In the genomic region with DNA sequence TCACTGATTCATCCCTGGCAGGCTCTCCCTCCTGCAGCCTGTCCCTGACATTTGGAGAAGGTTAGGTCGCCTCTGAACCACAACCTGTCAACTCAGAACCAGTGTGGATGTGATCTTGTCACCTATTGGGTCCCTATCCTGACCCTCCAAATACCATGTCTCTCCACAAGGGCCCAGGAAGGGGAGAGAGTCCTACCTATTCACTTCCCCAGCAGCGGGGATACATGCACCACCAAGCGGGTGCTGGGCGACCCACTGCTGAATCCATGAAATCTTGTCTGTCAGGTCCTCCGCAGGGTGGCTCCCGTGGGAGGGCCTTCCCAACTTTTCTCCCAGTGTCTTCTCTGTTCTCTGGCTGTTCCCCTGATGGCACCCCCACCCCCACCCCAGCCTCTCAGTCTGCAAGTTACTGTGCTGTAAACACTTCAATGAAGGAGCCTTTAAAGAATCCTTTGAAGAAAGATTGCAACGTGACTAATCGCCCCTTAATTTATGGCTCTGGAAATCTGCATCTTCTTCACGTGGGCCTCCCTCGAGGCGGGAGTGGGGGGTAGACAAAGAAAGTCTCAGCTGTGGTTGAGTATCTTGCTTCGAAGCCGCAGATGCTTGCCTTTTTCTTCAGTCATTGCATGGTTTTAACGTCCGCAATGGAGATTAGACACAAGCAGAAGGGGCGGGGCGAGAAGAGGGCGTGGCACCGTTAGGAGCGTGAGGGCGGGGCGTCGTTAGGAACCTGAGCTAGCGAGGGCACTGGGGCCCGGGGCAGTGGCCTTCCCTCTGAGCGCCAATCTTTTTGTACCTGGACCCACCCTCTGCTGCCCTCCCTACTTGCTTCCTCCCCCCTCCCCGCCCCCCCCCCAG, we compare ENCODE assay signal across 8 mouse cellular contexts.
DNase-seq lines count a peak whose midpoint lies in the region; ATAC-seq and TF ChIP-seq lines count a peak whose summit lies in the region.

No protein-coding gene starts in this region.

- H3K27ac ChIP-seq in forebrain, embryonic 15.5 days (replicated peaks), result peak overlapping the region; percentile 35; the same call in 1 of the 2 replicates
- no peak overlapping the region for H3K27ac ChIP-seq in intestine, embryonic 15.5 days
- no peak overlapping the region for H3K27ac ChIP-seq in liver, embryonic 12.5 days

- H3K9ac ChIP-seq in forebrain, embryonic 15.5 days (replicated peaks), result peak overlapping the region; percentile 37
- peak overlapping the region; percentile 33 for H3K9ac ChIP-seq in intestine, embryonic 15.5 days
- no peak overlapping the region for H3K9ac ChIP-seq in liver, embryonic 12.5 days

- H3K36me3 ChIP-seq in forebrain, embryonic 15.5 days, result no peaks in the 10 kb centered on the region
- H3K36me3 ChIP-seq in intestine, embryonic 15.5 days, result no peaks in the 10 kb centered on the region
- no peaks in the 10 kb centered on the region for H3K36me3 ChIP-seq in liver, embryonic 12.5 days
- no peaks in the 10 kb centered on the region for H3K36me3 ChIP-seq in myocyte (ENCODE audit: control insufficient read depth, insufficient read depth)

- no peaks in the 10 kb centered on the region for H3K79me2 ChIP-seq in myocyte (ENCODE audit: control insufficient read depth, insufficient read depth)

- H3K4me1 ChIP-seq in forebrain, embryonic 15.5 days, result peaks cover 13% of the 10 kb centered on the region
- peaks cover 11% of the 10 kb centered on the region for H3K4me1 ChIP-seq in intestine, embryonic 15.5 days (replicated peaks)
- peaks cover 8% of the 10 kb centered on the region for H3K4me1 ChIP-seq in liver, embryonic 12.5 days

- H3K27me3 ChIP-seq in forebrain, embryonic 15.5 days, result no peaks in the 10 kb centered on the region
- no peaks in the 10 kb centered on the region for H3K27me3 ChIP-seq in intestine, embryonic 15.5 days (replicated peaks)
- peaks cover 66% of the 10 kb centered on the region for H3K27me3 ChIP-seq in liver, embryonic 12.5 days (replicated peaks)
- no peaks in the 10 kb centered on the region for H3K27me3 ChIP-seq in myocyte (ENCODE audit: control insufficient read depth, insufficient read depth, insufficient read length)

- peak; percentile 87 for ATAC-seq in forebrain, embryonic 15.5 days (replicated peaks)
- peak; percentile 92 for ATAC-seq in intestine, embryonic 15.5 days
- ATAC-seq in liver, embryonic 12.5 days, result 0 out of 2 replicates have a peak, but pooled peaks have one; percentile 35

- peak overlapping the region; percentile 59 for H3K4me2 ChIP-seq in forebrain, embryonic 15.5 days (replicated peaks)
- peak overlapping the region; percentile 76 for H3K4me2 ChIP-seq in intestine, embryonic 15.5 days (replicated peaks)
- peak overlapping the region; percentile 42 for H3K4me2 ChIP-seq in liver, embryonic 12.5 days
- H3K4me2 ChIP-seq in myocyte (ENCODE audit: low read depth), result peak overlapping the region; percentile 64

- H3K9me3 ChIP-seq in forebrain, embryonic 15.5 days, result no peaks in the 10 kb centered on the region
- no peaks in the 10 kb centered on the region for H3K9me3 ChIP-seq in intestine, embryonic 15.5 days
- H3K9me3 ChIP-seq in liver, embryonic 12.5 days (replicated peaks), result no peaks in the 10 kb centered on the region

- H3ac ChIP-seq in myocyte (ENCODE audit: control insufficient read depth, insufficient read length), result no peak overlapping the region

- 2% methylated on average over 26 of the region's 27 CpGs for WGBS in forebrain, embryonic 15.5 days
- 2% methylated on average over 27 of the region's 27 CpGs for WGBS in intestine, embryonic 15.5 days
- 4% methylated on average over 27 of the region's 27 CpGs for WGBS in liver, embryonic 12.5 days (ENCODE audit: insufficient replicate concordance)

- peak; percentile 32 for TF ChIP-seq POLR2A in myocyte (IDR thresholded peaks at IDR 0.05; ENCODE audit: insufficient read length, low read depth)

- peak overlapping the region; percentile 42 for H3K4me3 ChIP-seq in forebrain, embryonic 15.5 days
- H3K4me3 ChIP-seq in intestine, embryonic 15.5 days (replicated peaks), result peak overlapping the region; percentile 35
- 0 out of 2 replicates have a peak overlapping the region, but pooled peaks have one; percentile 16 for H3K4me3 ChIP-seq in liver, embryonic 12.5 days
- peak overlapping the region; percentile 9 for H3K4me3 ChIP-seq in myocyte

- DNase-seq in heart, adult 18-20 months, result peak; percentile 16 to 45
- DNase-seq in heart, adult 11 months, result no peak
- peak; percentile 69 for DNase-seq in brain, adult 2 months (ENCODE audit: low read depth, low spot score)
- DNase-seq in thymus, adult 18-20 months, result peak; percentile 13 to 23

TF ChIP-seq in myocyte, 11 proteins besides CTCF, POLR2A, EP300 and RAD21:
- TF ChIP-seq POLR2AphosphoS2 (IDR thresholded peaks at IDR 0.05; ENCODE audit: insufficient read length, low read depth) (no peak), MYOD1 (IDR thresholded peaks at IDR 0.05; ENCODE audit: control insufficient read depth in 1 of 3, insufficient read length in 2 of 3, low read depth in 2 of 3) (no peak), MYOG (IDR thresholded peaks at IDR 0.05; ENCODE audit: control insufficient read depth in 1 of 3, insufficient read depth in 1 of 3, insufficient read length in 2 of 3, low read depth in 2 of 3) (no peak), USF1 (IDR thresholded peaks at IDR 0.05; ENCODE audit: low read depth) (peak; percentile 8), TCF3 (IDR thresholded peaks at IDR 0.05; ENCODE audit: insufficient read length, low read depth) (no peak), MAX (IDR thresholded peaks at IDR 0.05; ENCODE audit: low read depth) (no peak), CEBPB (IDR thresholded peaks at IDR 0.05; ENCODE audit: insufficient read depth, poor library complexity, severe bottlenecking) (no peak)

Comparison
In these comparisons a context has a peak if more than half of its experiments do, and no peak if none do; other contexts are left out.
1. ATAC-seq: peak in every context shown above with its lines; median percentile 92 in intestine, embryonic 15.5 days; 87 in forebrain, embryonic 15.5 days; 35 in liver, embryonic 12.5 days.